Mouse (Mus musculus) cerebellum, postnatal 4 days (tissue): ENCODE results near the gene Ntan1.

Experiments used
- DNase-seq, 2 experiments: peaks; one replicate each; pipeline ENCODE4 v3.0.0; 2022; ENCODE audit warnings: low spot score in 2 of 2, mixed read lengths in 1 of 2

Gene Ntan1

GRCm38 (mm10) chr16:13831606-13832005, 13.0 kb downstream of the Ntan1 start:
- DNase-seq, result no peak

- no peak for DNase-seq
Observed at GRCm38 (mm10) chr16:13834382-13834781, 15.7 kb downstream of the Ntan1 start.

GRCm38 (mm10) chr16:13840056-13840455, 21.4 kb downstream of the Ntan1 start:
- no peak for DNase-seq

GRCm38 (mm10) chr16:13840956-13841355, 22.3 kb downstream of the Ntan1 start:
- no peak for DNase-seq

- no peak for DNase-seq
Observed at GRCm38 (mm10) chr16:13845031-13845430, 26.4 kb downstream of the Ntan1 start.

GRCm38 (mm10) chr16:13846675-13847074, 28.0 kb downstream of the Ntan1 start:
- no peak for DNase-seq

GRCm38 (mm10) chr16:13848310-13848709, 29.7 kb downstream of the Ntan1 start:
- no peak for DNase-seq

GRCm38 (mm10) chr16:13851446-13851845, 32.8 kb downstream of the Ntan1 start:
- no peak for DNase-seq

- DNase-seq, result no peak
Observed at GRCm38 (mm10) chr16:13853886-13854285, 35.2 kb downstream of the Ntan1 start.

GRCm38 (mm10) chr16:13866076-13866475, 47.4 kb downstream of the Ntan1 start:
- no peak for DNase-seq

- DNase-seq, result no peak
Observed at GRCm38 (mm10) chr16:13866616-13867015, 48.0 kb downstream of the Ntan1 start.

GRCm38 (mm10) chr16:13867406-13867805, 48.8 kb downstream of the Ntan1 start:
- peak in 1 of 2 experiments; percentile 10 for DNase-seq

GRCm38 (mm10) chr16:13867910-13868514, 49.4 kb downstream of the Ntan1 start:
- DNase-seq, result peak in 1 of 2 experiments; percentile 10

- DNase-seq, result no peak
Observed at GRCm38 (mm10) chr16:13875483-13875882, 56.8 kb downstream of the Ntan1 start.

GRCm38 (mm10) chr16:13883094-13883774, 64.6 kb downstream of the Ntan1 start:
- DNase-seq, result no peak
